Mouse (Mus musculus) gastrocnemius, postnatal 4 days (tissue): ENCODE data around the gene Olfr95. TPM values are rescaled to one million over a fixed set of nuclear protein-coding genes. Genes with fewer than 3 reads are reported as not detected.

ENCODE experiments used
- total RNA-seq, 2 experiments: library from RNA; stranded (reverse); gene quantifications; 2 replicates each; pipeline ENCODE4 v1.2.3; 2021

Olfr95 gene
- total RNA-seq, 2 experiments from 2014 or later = not detected

Other genes with a start within 250 kb of the Olfr95 start
- not detected for gene 2410137M14Rik, start 231.9 kb downstream of the Olfr95 start, total RNA-seq
- gene H2-M5, start 223.6 kb downstream of the Olfr95 start, total RNA-seq = under 1 TPM; 0.23 to 0.25 TPM
- gene Zfp57, start 212.0 kb downstream of the Olfr95 start, total RNA-seq = 10 to 100 TPM in 1 of 2 experiments, 1 to 10 TPM in 1; 8.7 to 10.1 TPM
- gene Mog, start 189.7 kb downstream of the Olfr95 start, total RNA-seq = not detected
- gene Gabbr1, start 167.2 kb downstream of the Olfr95 start, total RNA-seq = 10 to 100 TPM; 24.2 to 25.4 TPM
- not detected for gene Olfr90, start 124.6 kb downstream of the Olfr95 start, total RNA-seq
- not detected for gene Olfr91, start 114.8 kb downstream of the Olfr95 start, total RNA-seq
- not detected for gene Olfr92, start 93.0 kb downstream of the Olfr95 start, total RNA-seq
- gene Olfr93, start 51.6 kb downstream of the Olfr95 start, total RNA-seq = not detected
- not detected for gene Ubd, start 19.2 kb downstream of the Olfr95 start, total RNA-seq
- gene Olfr94, start 12.1 kb downstream of the Olfr95 start, total RNA-seq = not detected
- not detected for gene Olfr96, start 7.0 kb upstream of the Olfr95 start, total RNA-seq
- gene Olfr97, start 24.2 kb upstream of the Olfr95 start, total RNA-seq = not detected
- not detected for gene Olfr98, start 50.6 kb upstream of the Olfr95 start, total RNA-seq
- 1 to 10 TPM; 1.6 to 2.1 TPM for gene H2-M3, start 57.1 kb upstream of the Olfr95 start, total RNA-seq
- gene Olfr99, start 70.3 kb upstream of the Olfr95 start, total RNA-seq = not detected
- gene Olfr101, start 91.2 kb upstream of the Olfr95 start, total RNA-seq = not detected
- not detected for gene Olfr102, start 103.9 kb upstream of the Olfr95 start, total RNA-seq
- gene Olfr103, start 126.6 kb upstream of the Olfr95 start, total RNA-seq = not detected
- not detected for gene Olfr104-ps, start 146.5 kb upstream of the Olfr95 start, total RNA-seq
- not detected for gene Olfr105-ps, start 165.9 kb upstream of the Olfr95 start, total RNA-seq
- gene Olfr106-ps, start 177.3 kb upstream of the Olfr95 start, total RNA-seq = not detected
- gene Olfr107, start 186.1 kb upstream of the Olfr95 start, total RNA-seq = not detected
- gene Olfr108, start 232.4 kb upstream of the Olfr95 start, total RNA-seq = not detected
- not detected for gene Olfr109, start 245.8 kb upstream of the Olfr95 start, total RNA-seq